Mouse (Mus musculus): ENCODE measurements around the gene Trpd52l3.
"Not testable (repeated sequence)": the region's sequence is repeated elsewhere in the genome, so short reads cannot be mapped to it uniquely, and the experiment has no call there.

Trpd52l3 gene

GRCm38 (mm10) chr19:30003621-30004020, at the start of gene Trpd52l3:
Gene Trpd52l3, plus strand, starts transcription at chr19:30003790.
- DNase-seq: no peak

GRCm38 (mm10) chr19:29953833-29954232, 49.8 kb upstream of the Trpd52l3 start:
- no peak for DNase-seq

- DNase-seq: no peak
Measured at GRCm38 (mm10) chr19:29955454-29955853, 48.1 kb upstream of the Trpd52l3 start.

- no peak for DNase-seq
Measured at GRCm38 (mm10) chr19:29960906-29961305, 42.7 kb upstream of the Trpd52l3 start.

- DNase-seq: no peak
Measured at GRCm38 (mm10) chr19:29961842-29962241, 41.7 kb upstream of the Trpd52l3 start.

- DNase-seq: no peak
Measured at GRCm38 (mm10) chr19:29963598-29964092, 39.9 kb upstream of the Trpd52l3 start.

GRCm38 (mm10) chr19:29967960-29968359, 35.6 kb upstream of the Trpd52l3 start:
- DNase-seq: peak; percentile 43

GRCm38 (mm10) chr19:29973396-29973795, 30.2 kb upstream of the Trpd52l3 start:
- DNase-seq: no peak

- peak; percentile 73 for DNase-seq
Measured at GRCm38 (mm10) chr19:29978847-29979246, 24.7 kb upstream of the Trpd52l3 start.

GRCm38 (mm10) chr19:29979452-29980089, 24.0 kb upstream of the Trpd52l3 start:
- no peak for DNase-seq

GRCm38 (mm10) chr19:29984208-29985005, 19.2 kb upstream of the Trpd52l3 start:
- peak; percentile 96 for DNase-seq

GRCm38 (mm10) chr19:29986464-29987091, 17.0 kb upstream of the Trpd52l3 start:
- no peak for DNase-seq

- DNase-seq: no peak
Measured at GRCm38 (mm10) chr19:30000406-30001365, 2.9 kb upstream of the Trpd52l3 start.

GRCm38 (mm10) chr19:30001550-30001949, 2.0 kb upstream of the Trpd52l3 start:
- no peak for DNase-seq

- no peak for DNase-seq
Measured at GRCm38 (mm10) chr19:30006371-30006770, 2.8 kb downstream of the Trpd52l3 start.

GRCm38 (mm10) chr19:30010520-30011296, 7.1 kb downstream of the Trpd52l3 start:
- no peak for DNase-seq

GRCm38 (mm10) chr19:30014331-30014730, 10.7 kb downstream of the Trpd52l3 start:
- DNase-seq: no peak

GRCm38 (mm10) chr19:30016156-30016555, 12.6 kb downstream of the Trpd52l3 start:
- peak; percentile 62 for DNase-seq

- not testable (repeated sequence) for DNase-seq
Measured at GRCm38 (mm10) chr19:30023419-30023818, 19.8 kb downstream of the Trpd52l3 start.

- no peak for DNase-seq
Measured at GRCm38 (mm10) chr19:30029002-30029710, 25.6 kb downstream of the Trpd52l3 start.
